Mouse (Mus musculus) megakaryocyte, embryonic 14.5 days (primary cell): Measurements from ENCODE around the gene Plppr4.

ENCODE experiments used
- FLI1 ChIP-seq: IDR thresholded peaks from 2 replicates; pipeline ENCODE4 v1.6.1; 2012; ENCODE audit warnings: low read length, inconsistent platforms, mixed read lengths
- GATA1 ChIP-seq: IDR thresholded peaks from 3 replicates; pipeline ENCODE4 v1.6.1; 2012; ENCODE audit warnings: mixed read lengths, low read length, inconsistent platforms, borderline replicate concordance

- TF ChIP-seq GATA1, result no peak
- no peak for TF ChIP-seq FLI1
Measured at GRCm38 (mm10) chr3:117366041-117366440, 5.4 kb upstream of the Plppr4 start.
